Mouse (Mus musculus) lung, embryonic 16.5 days (tissue): ENCODE results near the gene Sbk3. TPM values are rescaled to one million over a fixed set of nuclear protein-coding genes. Genes with fewer than 3 reads are reported as not detected.

Experiments
- ATAC-seq: fragments of 200-750 bp; cut with Nextera tagmentation; 2 replicates; pipeline ENCODE4 v1.8.0; 2017; ENCODE audit warnings: low read depth, mild to moderate bottlenecking, moderate library complexity
- H3K27ac ChIP-seq: fragments of 300-500 bp; sonication (generic); 2 replicates; pipeline ENCODE4 v1.5.1; 2014; ENCODE audit warnings: mild to moderate bottlenecking, control low read depth, low read length
- H3K27me3 ChIP-seq: fragments of 300-500 bp; sonication (generic); 2 replicates; pipeline ENCODE4 v1.6.1; 2014; ENCODE audit warnings: low read depth, low read length, mixed read lengths; ENCODE audit not compliant: control insufficient read depth, insufficient read depth
- H3K36me3 ChIP-seq: fragments of 300-500 bp; sonication (generic); 2 replicates; pipeline ENCODE4 v1.6.1; 2014; ENCODE audit warnings: low read length; ENCODE audit not compliant: control insufficient read depth, insufficient read depth
- H3K4me1 ChIP-seq: fragments of 300-500 bp; sonication (generic); replicated peaks from 2 replicates; pipeline ENCODE4 v1.6.1; 2014; ENCODE audit warnings: low read length, mixed read lengths; ENCODE audit not compliant: control insufficient read depth, insufficient read depth
- H3K4me2 ChIP-seq: fragments of 300-500 bp; sonication (generic); 2 replicates; pipeline ENCODE4 v1.6.1; 2014; ENCODE audit warnings: low read depth, low read length, control low read depth
- H3K4me3 ChIP-seq: fragments of 300-500 bp; sonication (generic); 2 replicates; pipeline ENCODE4 v1.5.1; 2014; ENCODE audit warnings: mild to moderate bottlenecking, low read length, control low read depth
- H3K9ac ChIP-seq: fragments of 300-500 bp; sonication (generic); 2 replicates; pipeline ENCODE4 v1.6.1; 2014; ENCODE audit warnings: low read length, control low read depth
- H3K9me3 ChIP-seq: fragments of 300-500 bp; sonication (generic); 2 replicates; pipeline ENCODE4 v1.6.1; 2016; ENCODE audit warnings: low read length; ENCODE audit not compliant: control insufficient read depth
- WGBS: fragments of 180-500 bp; shearing (Covaris S2); extraction: QIAGEN DNeasy Blood & Tissue Kit; methylation state at CpG from one replicate; pipeline ENCODE4 v1.1.7; 2014; 5-methylcytosine and 5-hydroxymethylcytosine counted together
- polyA plus RNA-seq: library from polyadenylated mRNA; unstranded; fragments of >200 nt; fragmentation: Nextera tagmentation; extraction: Ambion mirVana; gene quantifications from 2 replicates; pipeline ENCODE4 v1.2.1, GENCODE M21; 2015

Gene Sbk3
- polyA plus RNA-seq, 1 experiment from 2014 or later: 0.72 TPM

- Histone ChIP-seq H3K36me3 (peaks cover 1% of the 10 kb centered on the region), H3K4me3 (no peak within 1 kb of the TSS), H3K4me1 (peaks cover 37% of the 10 kb centered on the region), H3K9ac (no peak within 1 kb of the TSS; the same call in none of the 2 replicates), H3K4me2 (peak within 1 kb of the TSS; percentile 54), H3K9me3 (no peaks in the 10 kb centered on the region), H3K27ac (peak within 1 kb of the TSS; percentile 92), H3K27me3 (no peaks in the 10 kb centered on the region)
- 11% methylated on average over 6 of the region's 6 CpGs for WGBS
- peak; percentile 75 for ATAC-seq
These were observed 45.3 kb downstream of the Sbk3 start, which contains the start of gene Ssc5d for GRCm38 (mm10) chr7:4925441-4926381. Gene Ssc5d, plus strand, starts transcription at chr7:4925785.

- peak overlapping the region; percentile 92 for H3K27ac ChIP-seq
- H3K27me3 ChIP-seq: no peaks in the 10 kb centered on the region
- H3K9me3 ChIP-seq: no peaks in the 10 kb centered on the region
- H3K36me3 ChIP-seq: peaks cover 9% of the 10 kb centered on the region
- H3K4me1 ChIP-seq: peaks cover 37% of the 10 kb centered on the region
- no peak overlapping the region for H3K4me2 ChIP-seq
- H3K9ac ChIP-seq: no peak overlapping the region; the same call in 1 of the 2 replicates
- WGBS: 13% methylated on average over 3 of the region's 4 CpGs
- ATAC-seq: peak; percentile 72
- H3K4me3 ChIP-seq: no peak overlapping the region
These were observed 46.1 kb downstream of the Sbk3 start for GRCm38 (mm10) chr7:4924891-4925301.

GRCm38 (mm10) chr7:4924483-4924882, 46.5 kb downstream of the Sbk3 start:
- no peak overlapping the region; the same call in none of the 2 replicates for H3K9ac ChIP-seq
- peaks cover 13% of the 10 kb centered on the region for H3K36me3 ChIP-seq
- peaks cover 37% of the 10 kb centered on the region for H3K4me1 ChIP-seq
- WGBS: 2% methylated on average over 4 of the region's 4 CpGs
- peak overlapping the region; percentile 54 for H3K4me2 ChIP-seq
- H3K9me3 ChIP-seq: no peaks in the 10 kb centered on the region
- peak; percentile 3; the same call in 1 of the 2 replicates for ATAC-seq
- H3K27me3 ChIP-seq: no peaks in the 10 kb centered on the region
- H3K4me3 ChIP-seq: no peak overlapping the region
- H3K27ac ChIP-seq: peak overlapping the region; percentile 92

- peak overlapping the region; percentile 92 for H3K27ac ChIP-seq
- WGBS: 5% methylated on average over 37 of the region's 37 CpGs
- H3K36me3 ChIP-seq: peaks cover 19% of the 10 kb centered on the region
- H3K4me3 ChIP-seq: peak overlapping the region; percentile 28
- H3K4me2 ChIP-seq: peak overlapping the region; percentile 54
- no peak for ATAC-seq
- no peaks in the 10 kb centered on the region for H3K9me3 ChIP-seq
- H3K9ac ChIP-seq: peak overlapping the region; percentile 65
- H3K4me1 ChIP-seq: peaks cover 37% of the 10 kb centered on the region
- H3K27me3 ChIP-seq: no peaks in the 10 kb centered on the region
These were observed 47.2 kb downstream of the Sbk3 start for GRCm38 (mm10) chr7:4923586-4924364.

GRCm38 (mm10) chr7:4922931-4923565, 47.9 kb downstream of the Sbk3 start:
- H3K4me1 ChIP-seq: peaks cover 37% of the 10 kb centered on the region
- H3K9ac ChIP-seq: peak overlapping the region; percentile 65; the same call in 1 of the 2 replicates
- H3K4me3 ChIP-seq: peak overlapping the region; percentile 28
- H3K27ac ChIP-seq: no peak overlapping the region; the same call in 1 of the 2 replicates
- peaks cover 19% of the 10 kb centered on the region for H3K36me3 ChIP-seq
- WGBS: under 1% methylated on average over 14 of the region's 14 CpGs
- no peak for ATAC-seq
- H3K27me3 ChIP-seq: no peaks in the 10 kb centered on the region
- no peaks in the 10 kb centered on the region for H3K9me3 ChIP-seq
- H3K4me2 ChIP-seq: peak overlapping the region; percentile 54

- Histone ChIP-seq H3K4me1 (peaks cover 37% of the 10 kb centered on the region), H3K27me3 (no peaks in the 10 kb centered on the region), H3K9ac (peak overlapping the region; percentile 24; the same call in 1 of the 2 replicates), H3K4me3 (peak overlapping the region; percentile 28), H3K36me3 (peaks cover 19% of the 10 kb centered on the region), H3K27ac (no peak overlapping the region), H3K9me3 (no peaks in the 10 kb centered on the region), H3K4me2 (peak overlapping the region; percentile 54)
- no peak for ATAC-seq
- 1% methylated on average over 14 of the region's 14 CpGs for WGBS
These were observed 48.5 kb downstream of the Sbk3 start for GRCm38 (mm10) chr7:4922508-4922907.

- Histone ChIP-seq H3K9ac (peak within 1 kb of the TSS; percentile 24; the same call in 1 of the 2 replicates), H3K4me3 (peak within 1 kb of the TSS; percentile 28), H3K9me3 (no peaks in the 10 kb centered on the region), H3K27ac (peak within 1 kb of the TSS; percentile 62), H3K27me3 (no peaks in the 10 kb centered on the region), H3K4me2 (peak within 1 kb of the TSS; percentile 54), H3K36me3 (peaks cover 19% of the 10 kb centered on the region), H3K4me1 (peaks cover 37% of the 10 kb centered on the region)
- no peak for ATAC-seq
- WGBS: 33% methylated on average over 8 of the region's 8 CpGs
These were observed 49.0 kb downstream of the Sbk3 start, which contains the start of gene Nat14 for GRCm38 (mm10) chr7:4921824-4922482. Gene Nat14, plus strand, starts transcription at chr7:4922028.
